In the genomic region with DNA sequence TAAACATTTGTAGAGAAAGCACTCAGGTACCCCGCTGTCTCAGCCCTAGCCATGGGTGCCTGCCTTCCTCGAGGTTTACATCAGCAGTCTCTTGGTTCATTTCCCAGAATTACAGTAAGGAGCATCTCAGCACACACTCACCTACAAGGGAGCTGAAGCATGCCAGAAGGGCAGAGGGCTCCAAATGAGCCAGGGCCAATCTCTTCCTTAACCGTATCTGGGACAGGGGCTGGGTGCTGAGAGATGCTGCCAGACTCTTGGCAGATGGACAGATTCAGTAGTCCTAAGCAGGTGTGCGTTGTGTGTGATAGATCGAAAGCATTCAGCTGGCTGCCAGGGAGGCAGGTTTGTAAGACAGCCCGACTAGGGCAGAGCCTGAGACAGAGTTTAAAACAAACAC, we compare ENCODE assay signal across 23 mouse cellular contexts.
"Had no signal": no experiment of that assay in that cellular context is flagged by ENCODE, and none has a peak within 500 bp of the region (broad histone marks: within the 10 kb centered on the region; RNA-seq: fewer than 3 reads in every experiment).

No protein-coding gene starts in this region.

- H3K9me3 ChIP-seq: limb, embryonic 12.5 days; limb, embryonic 15.5 days; midbrain, embryonic 10.5 days; midbrain, embryonic 15.5 days; neural tube, embryonic 12.5 days; neural tube, embryonic 15.5 days had no signal

- ATAC-seq: liver, postnatal 0 days; lung, postnatal 0 days; midbrain, embryonic 15.5 days had no signal

- H3K27ac ChIP-seq: layer of hippocampus, adult 2 months; limb, embryonic 12.5 days; limb, embryonic 15.5 days; liver, embryonic 14.5 days; midbrain, embryonic 10.5 days; midbrain, embryonic 15.5 days; neural tube, embryonic 12.5 days; neural tube, embryonic 15.5 days; stomach, postnatal 0 days had no signal

- H3K4me2 ChIP-seq: limb, embryonic 12.5 days; limb, embryonic 15.5 days; liver, embryonic 11.5 days; lung, embryonic 14.5 days; midbrain, embryonic 15.5 days; neural tube, embryonic 12.5 days; neural tube, embryonic 15.5 days had no signal

- H3K36me3 ChIP-seq: limb, embryonic 12.5 days; limb, embryonic 15.5 days; midbrain, embryonic 10.5 days; midbrain, embryonic 15.5 days; neural tube, embryonic 12.5 days; neural tube, embryonic 15.5 days had no signal

- DNase-seq: kidney, adult 9 months; kidney, postnatal 14 days; layer of hippocampus, adult 9-11 months; liver, postnatal 0 days; lung, embryonic 14.5 days; lung, postnatal 36 days; right cerebral cortex, adult 18-20 months; right cerebral cortex, postnatal 14 days; right cerebral cortex, postnatal 4 days; thymus, adult 18-20 months; thymus, postnatal 36 days had no signal

- H3K27me3 ChIP-seq: midbrain, embryonic 15.5 days had no signal

- H3K9ac ChIP-seq: limb, embryonic 12.5 days; limb, embryonic 15.5 days; liver, embryonic 14.5 days; liver, postnatal 0 days; lung, embryonic 14.5 days; midbrain, embryonic 15.5 days; neural tube, embryonic 12.5 days; neural tube, embryonic 15.5 days had no signal

- H3K4me3 ChIP-seq: layer of hippocampus, adult 2 months; limb, embryonic 12.5 days; limb, embryonic 15.5 days; megakaryocyte, embryonic 14.5 days; midbrain, embryonic 10.5 days; midbrain, embryonic 15.5 days; neural tube, embryonic 12.5 days; neural tube, embryonic 15.5 days had no signal
